Mouse (Mus musculus): ENCODE results near the gene 4931406P16Rik.
"Not testable (repeated sequence)": the region's sequence is repeated elsewhere in the genome, so short reads cannot be mapped to it uniquely, and the experiment has no call there.

The 4931406P16Rik gene

GRCm38 (mm10) chr7:34313443-34313875, at the start of gene 4931406P16Rik:
4931406P16Rik (minus strand) TSS chr7:34313551.
- DNase-seq (ENCODE audit: low spot score) = peak; percentile 82

GRCm38 (mm10) chr7:34355629-34356028, 42.3 kb upstream of the 4931406P16Rik start:
- peak; percentile 42 for DNase-seq (ENCODE audit: low spot score)

- DNase-seq (ENCODE audit: low spot score) = no peak
These were observed 38.6 kb upstream of the 4931406P16Rik start for GRCm38 (mm10) chr7:34351997-34352396.

GRCm38 (mm10) chr7:34350166-34350565, 36.8 kb upstream of the 4931406P16Rik start:
- DNase-seq (ENCODE audit: low spot score) = no peak

GRCm38 (mm10) chr7:34348011-34348410, 34.7 kb upstream of the 4931406P16Rik start:
- DNase-seq (ENCODE audit: low spot score) = no peak

GRCm38 (mm10) chr7:34347041-34347440, 33.7 kb upstream of the 4931406P16Rik start:
- DNase-seq (ENCODE audit: low spot score) = no peak

- no peak for DNase-seq (ENCODE audit: low spot score)
These were observed 33.2 kb upstream of the 4931406P16Rik start for GRCm38 (mm10) chr7:34346505-34346904.

GRCm38 (mm10) chr7:34342040-34342793, 28.9 kb upstream of the 4931406P16Rik start:
- no peak for DNase-seq (ENCODE audit: low spot score)

GRCm38 (mm10) chr7:34340841-34341240, 27.5 kb upstream of the 4931406P16Rik start:
- DNase-seq (ENCODE audit: low spot score) = no peak

GRCm38 (mm10) chr7:34339164-34339489, 25.8 kb upstream of the 4931406P16Rik start:
- DNase-seq (ENCODE audit: low spot score) = no peak

- no peak for DNase-seq (ENCODE audit: low spot score)
These were observed 25.3 kb upstream of the 4931406P16Rik start for GRCm38 (mm10) chr7:34338445-34339163.

GRCm38 (mm10) chr7:34337268-34337667, 23.9 kb upstream of the 4931406P16Rik start:
- no peak for DNase-seq (ENCODE audit: low spot score)

- DNase-seq (ENCODE audit: low spot score) = not testable (repeated sequence)
These were observed 23.2 kb upstream of the 4931406P16Rik start for GRCm38 (mm10) chr7:34336545-34336944.

GRCm38 (mm10) chr7:34327493-34327892, 14.1 kb upstream of the 4931406P16Rik start:
- peak; percentile 55 for DNase-seq (ENCODE audit: low spot score)

- no peak for DNase-seq (ENCODE audit: low spot score)
These were observed 11.5 kb upstream of the 4931406P16Rik start for GRCm38 (mm10) chr7:34324857-34325256.

- DNase-seq (ENCODE audit: low spot score) = no peak
These were observed 10.7 kb upstream of the 4931406P16Rik start for GRCm38 (mm10) chr7:34324005-34324404.

GRCm38 (mm10) chr7:34323351-34323750, 10.0 kb upstream of the 4931406P16Rik start:
- no peak for DNase-seq (ENCODE audit: low spot score)

- no peak for DNase-seq (ENCODE audit: low spot score)
These were observed 8.6 kb upstream of the 4931406P16Rik start for GRCm38 (mm10) chr7:34321958-34322357.

- no peak for DNase-seq (ENCODE audit: low spot score)
These were observed 7.8 kb upstream of the 4931406P16Rik start for GRCm38 (mm10) chr7:34321119-34321518.

- peak; percentile 14 for DNase-seq (ENCODE audit: low spot score)
These were observed 6.6 kb upstream of the 4931406P16Rik start for GRCm38 (mm10) chr7:34319957-34320356.

- DNase-seq (ENCODE audit: low spot score) = no peak
These were observed 5.8 kb upstream of the 4931406P16Rik start for GRCm38 (mm10) chr7:34319123-34319522.

- no peak for DNase-seq (ENCODE audit: low spot score)
These were observed 4.6 kb upstream of the 4931406P16Rik start for GRCm38 (mm10) chr7:34317901-34318476.

Measured in MN1 (cell line).